Mouse (Mus musculus) liver, embryonic 13.5 days (tissue): ENCODE results near the gene Pcare. TPM values are rescaled to one million over a fixed set of nuclear protein-coding genes. Genes with fewer than 3 reads are reported as not detected.

Source experiments
- ATAC-seq: fragments of 200-750 bp; cut with Nextera tagmentation; 2 replicates; pipeline ENCODE4 v1.8.0; 2017; ENCODE audit warnings: low read depth, mild to moderate bottlenecking, moderate number of reproducible peaks, moderate library complexity
- DNase-seq: peaks from one replicate; pipeline ENCODE4 v3.0.0; 2022
- H3K27ac ChIP-seq: fragments of 300-500 bp; sonication (generic); 2 replicates; pipeline ENCODE4 v1.5.1; 2015; ENCODE audit warnings: moderate library complexity, mild to moderate bottlenecking, inconsistent platforms
- H3K27me3 ChIP-seq: fragments of 300-500 bp; sonication (generic); 2 replicates; pipeline ENCODE4 v1.6.1; 2015; ENCODE audit warnings: mild to moderate bottlenecking, inconsistent platforms
- H3K36me3 ChIP-seq: fragments of 300-500 bp; sonication (generic); 2 replicates; pipeline ENCODE4 v1.6.1; 2015; ENCODE audit warnings: mild to moderate bottlenecking, inconsistent platforms
- H3K4me1 ChIP-seq: fragments of 300-500 bp; sonication (generic); replicated peaks from 2 replicates; pipeline ENCODE4 v1.6.1; 2015; ENCODE audit warnings: inconsistent platforms
- H3K4me2 ChIP-seq: fragments of 300-500 bp; sonication (generic); 2 replicates; pipeline ENCODE4 v1.6.1; 2015; ENCODE audit warnings: inconsistent platforms, mild to moderate bottlenecking, moderate library complexity
- H3K4me3 ChIP-seq: fragments of 300-500 bp; sonication (generic); replicated peaks from 2 replicates; pipeline ENCODE4 v1.5.1; 2015; ENCODE audit warnings: mild to moderate bottlenecking, inconsistent platforms
- H3K9ac ChIP-seq: fragments of 300-500 bp; sonication (generic); 2 replicates; pipeline ENCODE4 v1.6.1; 2015; ENCODE audit warnings: mild to moderate bottlenecking, inconsistent platforms
- H3K9me3 ChIP-seq: fragments of 300-500 bp; sonication (generic); replicated peaks from 2 replicates; pipeline ENCODE4 v1.6.1; 2016; ENCODE audit warnings: inconsistent platforms
- WGBS: fragments of 180-500 bp; shearing (Covaris S2); methylation state at CpG from one replicate; pipeline ENCODE4 v1.1.7; 2015; ENCODE audit not compliant: insufficient replicate concordance; 5-methylcytosine and 5-hydroxymethylcytosine counted together
- polyA plus RNA-seq: library from polyadenylated mRNA; unstranded; fragments of >200 nt; fragmentation: Nextera tagmentation; extraction: Ambion mirVana; gene quantifications from 2 replicates; pipeline ENCODE4 v1.2.1, GENCODE M21; 2015

Pcare gene
- polyA plus RNA-seq, 1 experiment from 2014 or later: 0.02 TPM

DNA sequence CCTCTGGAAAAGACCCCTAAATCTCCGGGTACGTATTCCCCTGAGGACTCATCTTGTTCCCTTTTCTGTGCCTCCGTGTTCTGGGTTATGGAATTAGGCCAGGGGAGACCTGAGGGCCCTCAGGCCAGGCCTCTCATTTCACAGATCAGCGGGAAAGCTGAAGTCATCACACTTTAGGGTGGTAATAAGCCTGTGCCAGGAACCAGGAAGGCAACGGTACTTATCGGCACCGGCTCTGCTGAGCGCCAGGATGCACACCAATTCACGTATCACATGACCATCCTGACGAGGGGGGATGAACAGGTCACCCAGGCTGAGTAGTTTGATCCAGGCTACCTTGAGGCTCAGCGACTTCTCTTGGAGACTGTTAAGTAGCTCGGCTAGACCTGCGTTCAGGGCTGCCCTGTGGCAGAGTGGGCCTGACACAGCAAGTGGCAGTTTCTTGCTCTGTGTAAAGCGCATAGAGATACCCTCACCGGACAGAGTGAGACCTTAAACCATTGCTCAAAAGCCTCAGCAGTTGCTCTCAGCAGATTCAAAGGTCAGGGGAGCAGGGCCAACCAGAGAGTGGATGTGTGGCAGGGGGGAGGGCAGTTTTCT, 56.9 kb downstream of the Pcare start:
- Histone ChIP-seq H3K27me3 (no peaks in the 10 kb centered on the region), H3K36me3 (no peaks in the 10 kb centered on the region), H3K9me3 (no peaks in the 10 kb centered on the region), H3K27ac (no peak overlapping the region), H3K4me1 (no peaks in the 10 kb centered on the region), H3K4me2 (no peak overlapping the region), H3K9ac (no peak overlapping the region), H3K4me3 (no peak overlapping the region)
- 66% methylated on average over 15 of the region's 15 CpGs for WGBS
- ATAC-seq (no peak), DNase-seq (no peak)

DNA sequence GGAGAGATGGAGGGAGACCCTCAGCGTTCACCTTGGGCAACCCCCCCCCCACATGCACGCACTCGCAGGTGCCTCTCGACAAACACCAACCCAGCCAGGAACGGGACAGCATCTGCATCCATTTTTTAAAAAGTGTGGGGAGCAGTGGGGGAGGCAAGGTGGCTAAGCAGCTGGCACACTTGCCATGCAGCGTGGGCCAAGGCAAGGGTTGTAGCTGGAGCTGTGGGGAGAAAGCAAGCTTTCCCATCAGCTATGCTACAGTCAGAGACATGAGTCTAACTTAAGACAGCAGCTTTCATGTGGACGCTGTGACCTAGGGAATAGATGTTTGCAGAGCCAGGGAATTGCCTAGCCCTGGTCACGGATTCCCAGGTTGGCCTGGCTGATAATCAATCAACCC, 57.5 kb downstream of the Pcare start:
- Histone ChIP-seq H3K9me3 (no peaks in the 10 kb centered on the region), H3K4me1 (no peaks in the 10 kb centered on the region), H3K27me3 (no peaks in the 10 kb centered on the region), H3K9ac (no peak overlapping the region), H3K4me2 (no peak overlapping the region), H3K27ac (no peak overlapping the region), H3K36me3 (no peaks in the 10 kb centered on the region), H3K4me3 (no peak overlapping the region)
- DNase-seq: no peak
- WGBS: 67% methylated on average over 8 of the region's 8 CpGs
- ATAC-seq: no peak

- Histone ChIP-seq H3K9me3 (no peaks in the 10 kb centered on the region), H3K4me3 (no peak overlapping the region), H3K9ac (no peak overlapping the region), H3K4me1 (no peaks in the 10 kb centered on the region), H3K27ac (no peak overlapping the region), H3K27me3 (no peaks in the 10 kb centered on the region), H3K36me3 (no peaks in the 10 kb centered on the region), H3K4me2 (no peak overlapping the region)
- 42% methylated on average over 8 of the region's 8 CpGs for WGBS
- ATAC-seq: no peak
- no peak for DNase-seq
Measured at GRCm38 (mm10) chr17:71693780-71694179, 58.9 kb downstream of the Pcare start.

Other genes with a start within 250 kb of the Pcare start
- gene Ndc80, start 226.0 kb downstream of the Pcare start, polyA plus RNA-seq: 36.0 and 45.5 TPM in 2 replicates
- gene Spdya, start 200.8 kb downstream of the Pcare start, polyA plus RNA-seq: 0.23 and 0.24 TPM in 2 replicates
- 57.4 and 66.1 TPM in 2 replicates for gene Wdr43, start 137.0 kb downstream of the Pcare start, polyA plus RNA-seq
- not detected in 2 replicates for gene Togaram2, start 79.6 kb downstream of the Pcare start, polyA plus RNA-seq
- gene Clip4, start 15.6 kb upstream of the Pcare start, polyA plus RNA-seq: 0.17 and 0.54 TPM in 2 replicates